Mouse (Mus musculus): ENCODE data around the gene Tcf15.

DNA sequence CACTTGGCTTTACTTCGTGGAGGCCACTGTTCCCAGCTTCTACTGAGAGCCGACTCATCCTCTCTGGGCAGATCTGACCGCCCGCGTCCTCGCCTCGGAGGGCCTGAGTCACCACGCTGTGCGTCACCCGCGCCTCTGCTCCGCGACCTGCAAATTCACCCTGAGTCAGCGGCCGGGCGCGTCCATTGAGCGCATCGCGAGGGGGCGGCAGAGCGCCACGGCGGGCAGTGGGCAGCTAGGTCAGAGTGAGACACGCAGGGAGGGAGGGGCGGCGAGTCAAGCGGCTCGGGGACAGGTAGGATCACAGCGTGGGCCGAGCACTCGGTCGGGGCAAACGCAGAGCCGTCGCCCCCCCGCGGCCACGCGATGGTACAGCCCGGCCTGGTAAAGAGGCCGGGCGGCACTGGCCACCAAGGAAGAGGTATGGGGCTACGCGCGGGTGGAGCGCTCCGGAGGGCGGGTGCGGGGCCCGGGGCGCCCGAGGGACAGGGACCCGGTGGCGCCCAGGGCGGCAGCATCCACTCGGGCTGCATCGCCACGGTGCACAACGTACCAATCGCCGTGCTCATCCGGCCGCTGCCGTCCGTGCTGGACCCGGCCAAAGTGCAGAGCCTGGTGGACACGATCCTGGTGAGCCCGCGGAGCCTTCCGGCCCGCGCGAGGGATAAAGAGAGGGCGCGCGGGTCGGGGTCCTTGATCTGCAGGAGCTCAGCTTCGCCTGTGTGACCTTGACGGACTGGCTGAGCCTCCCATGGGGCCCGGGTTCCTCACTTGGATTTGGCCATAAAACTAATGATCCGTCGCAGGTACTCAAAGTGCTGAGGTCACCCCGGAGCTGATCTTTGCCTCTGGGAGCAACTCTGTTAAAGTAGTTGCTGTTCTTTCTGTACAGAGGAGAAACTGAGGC lies 37.8 kb upstream of the Tcf15 start, which contains the start of gene Srxn1:
- TF ChIP-seq EP300 (IDR thresholded peaks at IDR 0.05; ENCODE audit: low read length) (no peak), POLR2A (IDR thresholded peaks at IDR 0.05; ENCODE audit: low read depth, low read length) (no peak), TBP (conservative IDR thresholded peaks at IDR 0.05; ENCODE audit: low read depth, low read length) (no peak), MAZ (IDR thresholded peaks at IDR 0.05; ENCODE audit: low read depth, low read length) (no peak), CTCF (conservative IDR thresholded peaks at IDR 0.05 in 1 of 2, IDR thresholded peaks at IDR 0.05 in 1 of 2; ENCODE audit: low read depth in 2 of 2, low read length in 2 of 2) (no peak), ETS1 (conservative IDR thresholded peaks at IDR 0.05; ENCODE audit: low read depth, low read length) (no peak), ZMIZ1 (IDR thresholded peaks at IDR 0.05; ENCODE audit: low read depth, low read length) (no peak), JUND (conservative IDR thresholded peaks at IDR 0.05; ENCODE audit: low read depth, low read length) (no peak), MAFK (IDR thresholded peaks at IDR 0.05; ENCODE audit: insufficient replicate concordance, low read length) (no peak), HCFC1 (IDR thresholded peaks at IDR 0.05; ENCODE audit: low read depth, low read length) (no peak), CHD1 (IDR thresholded peaks at IDR 0.05; ENCODE audit: low read depth, low read length) (no peak), USF2 (conservative IDR thresholded peaks at IDR 0.05; ENCODE audit: low read depth, low read length) (no peak), POLR2AphosphoS2 (IDR thresholded peaks at IDR 0.05; ENCODE audit: low read depth, low read length) (no peak)
